Mouse (Mus musculus) left cerebral cortex, adult 8-10 months (tissue): Measurements from ENCODE around the gene Scgb2b7. TPM values are rescaled to one million over a fixed set of nuclear protein-coding genes. Genes with fewer than 3 reads are reported as not detected.
"Not testable (repeated sequence)": the region's sequence is repeated elsewhere in the genome, so short reads cannot be mapped to it uniquely, and the experiment has no call there.

ENCODE experiments used
- DNase-seq, 2 experiments: peaks; one replicate each; pipeline ENCODE4 v3.0.0; 2022; ENCODE audit warnings: low spot score in 2 of 2
- total RNA-seq, 4 experiments: library from RNA; stranded (reverse); gene quantifications; 2 replicates each; pipeline ENCODE4 v1.2.4; 2022

Scgb2b7 gene
- not detected for total RNA-seq

DNA sequence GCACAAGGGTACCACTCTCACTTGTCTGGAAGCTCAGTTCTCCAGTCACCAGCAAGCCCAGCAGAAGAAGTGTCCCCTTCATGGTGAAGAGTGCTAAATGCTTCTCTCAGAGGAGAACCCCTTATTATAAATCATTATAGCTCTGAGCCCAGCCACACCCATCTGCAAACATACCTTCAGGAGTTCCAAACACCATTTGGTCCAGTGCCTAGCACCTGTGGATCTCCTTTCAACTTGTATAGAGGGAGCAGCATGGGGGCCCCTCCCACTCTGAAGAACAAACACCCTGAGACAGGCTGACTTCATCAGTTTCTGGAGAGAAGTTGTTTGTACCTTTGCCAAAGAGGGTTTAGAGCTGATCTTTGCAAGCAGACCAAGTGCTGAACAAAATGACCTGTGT, at the start of gene Scgb2b7:
Gene Scgb2b7 (minus strand): TSS at position 101 of the 400 bp plus-strand sequence.
- DNase-seq, result not testable (repeated sequence)

DNA sequence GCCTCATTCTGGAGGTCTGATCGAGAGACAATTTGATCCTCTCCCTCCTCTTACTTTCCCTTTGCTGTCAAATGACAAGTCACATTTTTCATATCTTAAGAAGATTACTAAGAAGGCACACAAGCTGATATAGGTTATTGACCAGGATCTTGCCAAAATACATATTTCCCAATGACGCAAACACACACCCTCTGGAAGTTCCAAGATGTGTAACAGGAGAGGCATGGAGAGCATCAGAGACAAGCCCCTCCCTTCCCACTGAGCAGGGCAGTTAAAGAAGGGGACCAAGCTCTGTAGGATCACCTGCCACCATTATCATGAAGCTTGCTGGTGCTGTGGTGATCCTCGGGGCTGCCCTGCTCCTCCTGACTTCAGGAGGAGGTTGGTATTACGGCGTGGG, 6.8 kb upstream of the Scgb2b7 start, which contains the start of gene Scgb1b7:
Gene Scgb1b7 (plus strand): TSS at position 301 of the 400 bp plus-strand sequence.
- DNase-seq, result not testable (repeated sequence)

Other genes starting within 250 kb of the Scgb2b7 start
- not detected for gene Scgb1b7, start 6.9 kb upstream of the Scgb2b7 start, total RNA-seq